ENCODE assay signal across 8 mouse cellular contexts in the genomic region with DNA sequence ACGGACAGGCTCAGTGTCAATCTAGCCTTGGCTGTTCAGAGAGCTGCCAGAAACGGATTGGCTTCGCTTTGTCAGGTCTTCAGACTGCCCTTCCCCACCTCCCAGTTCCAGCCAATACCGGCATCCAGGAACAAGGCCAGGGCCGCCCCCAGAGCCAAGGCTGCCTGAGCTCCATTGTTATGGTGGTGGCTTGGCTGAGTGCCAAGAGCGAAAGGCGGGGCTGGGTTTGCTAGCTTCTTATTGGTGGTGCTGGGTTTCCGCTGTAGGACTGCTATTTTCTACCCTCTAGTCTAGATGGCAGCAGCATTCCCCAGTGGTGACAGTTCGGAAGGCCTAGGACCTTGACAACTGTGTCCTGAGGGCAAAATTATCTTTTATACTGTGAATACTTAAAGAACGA. TPM values are rescaled to one million over a fixed set of nuclear protein-coding genes. Genes with fewer than 3 reads are reported as not detected.
DNase-seq lines count a peak whose midpoint lies in the region; ATAC-seq and TF ChIP-seq lines count a peak whose summit lies in the region.

A gene (minus strand): TSS at position 148 of the 400 bp plus-strand sequence.

- TF ChIP-seq CTCF in E14TG2a.4 (conservative IDR thresholded peaks at IDR 0.05; ENCODE audit: low read length), result no peak
- peak; percentile 56 for TF ChIP-seq CTCF in stomach, postnatal 0 days (IDR thresholded peaks at IDR 0.05; ENCODE audit: low read depth)

- no peak for TF ChIP-seq EP300 in stomach, postnatal 0 days (optimal IDR thresholded peaks at IDR 0.05)

- H3K9me3 ChIP-seq in E14TG2a.4 (ENCODE audit: low read length), result no peaks in the 10 kb centered on the region
- H3K9me3 ChIP-seq in forebrain, embryonic 14.5 days (replicated peaks; ENCODE audit: control insufficient read depth, low read length), result no peaks in the 10 kb centered on the region
- H3K9me3 ChIP-seq in liver, embryonic 15.5 days (replicated peaks), result no peaks in the 10 kb centered on the region
- no peaks in the 10 kb centered on the region for H3K9me3 ChIP-seq in neural tube, embryonic 12.5 days
- no peaks in the 10 kb centered on the region for H3K9me3 ChIP-seq in stomach, postnatal 0 days (ENCODE audit: control insufficient read depth, low read length)

- no peaks in the 10 kb centered on the region for H3K36me3 ChIP-seq in E14TG2a.4 (ENCODE audit: insufficient read depth, low read length)
- no peaks in the 10 kb centered on the region for H3K36me3 ChIP-seq in forebrain, embryonic 14.5 days (ENCODE audit: control insufficient read depth, insufficient read depth, low read length)
- H3K36me3 ChIP-seq in liver, embryonic 15.5 days (replicated peaks), result no peaks in the 10 kb centered on the region
- H3K36me3 ChIP-seq in neural tube, embryonic 12.5 days, result no peaks in the 10 kb centered on the region
- H3K36me3 ChIP-seq in stomach, postnatal 0 days (ENCODE audit: control insufficient read depth, insufficient read depth, low read length), result no peaks in the 10 kb centered on the region

- H3K27ac ChIP-seq in forebrain, embryonic 14.5 days (ENCODE audit: low read depth, low read length), result peak within 1 kb of the TSS; percentile 81
- H3K27ac ChIP-seq in liver, embryonic 15.5 days (replicated peaks), result peak within 1 kb of the TSS; percentile 55
- H3K27ac ChIP-seq in neural tube, embryonic 12.5 days, result peak within 1 kb of the TSS; percentile 60
- 0 out of 2 replicates have a peak within 1 kb of the TSS, but pooled peaks have one; percentile 18 for H3K27ac ChIP-seq in stomach, postnatal 0 days (replicated peaks)

- whole genome bisulfite sequencing in forebrain, embryonic 14.5 days, result 3% methylated on average over 10 of the region's 10 CpGs
- 8% methylated on average over 10 of the region's 10 CpGs for WGBS in liver, embryonic 15.5 days (ENCODE audit: insufficient replicate concordance)
- WGBS in neural tube, embryonic 12.5 days, result 5% methylated on average over 10 of the region's 10 CpGs
- WGBS in stomach, postnatal 0 days, result 6% methylated on average over 10 of the region's 10 CpGs

- intact Hi-C loops in heart, postnatal 10 days (cut with DNase I), result loop anchor here (5.0 kb wide), 1 partner anchor 216 kb away; a partner anchor contains a TSS

- peak; percentile 90 for DNase-seq in cerebellum, adult 11 months
- DNase-seq in forebrain, embryonic 14.5 days (ENCODE audit: low spot score), result peak; percentile 98
- peak; percentile 99 to 100 for DNase-seq in heart, postnatal 10 days
- peak; percentile 98 to 99 for DNase-seq in kidney, postnatal 4 days
- DNase-seq in stomach, postnatal 0 days (ENCODE audit: low spot score), result peak; percentile 98

- peak within 1 kb of the TSS; percentile 58 for H3K9ac ChIP-seq in forebrain, embryonic 14.5 days (ENCODE audit: low read length)
- H3K9ac ChIP-seq in liver, embryonic 15.5 days, result no peak within 1 kb of the TSS
- peak within 1 kb of the TSS; percentile 30; the same call in 1 of the 2 replicates for H3K9ac ChIP-seq in neural tube, embryonic 12.5 days
- 0 out of 2 replicates have a peak within 1 kb of the TSS, but pooled peaks have one; percentile 43 for H3K9ac ChIP-seq in stomach, postnatal 0 days (ENCODE audit: low read length)

- ATAC-seq in forebrain, embryonic 14.5 days, result peak; percentile 98
- peak; percentile 89 for ATAC-seq in liver, embryonic 15.5 days (ENCODE audit: insufficient read depth)
- peak; percentile 97 for ATAC-seq in neural tube, embryonic 12.5 days (ENCODE audit: low FRiP score, low read depth)
- ATAC-seq in stomach, postnatal 0 days (ENCODE audit: low FRiP score, low TSS enrichment), result peak; percentile 94

- H3K27me3 ChIP-seq in E14TG2a.4 (ENCODE audit: insufficient read depth, low read length), result peaks cover 3% of the 10 kb centered on the region; the same call in 1 of the 2 replicates
- H3K27me3 ChIP-seq in forebrain, embryonic 14.5 days (replicated peaks; ENCODE audit: control insufficient read depth, insufficient read depth, low read length), result no peaks in the 10 kb centered on the region
- H3K27me3 ChIP-seq in liver, embryonic 15.5 days, result no peaks in the 10 kb centered on the region
- H3K27me3 ChIP-seq in neural tube, embryonic 12.5 days (replicated peaks), result no peaks in the 10 kb centered on the region
- no peaks in the 10 kb centered on the region for H3K27me3 ChIP-seq in stomach, postnatal 0 days (ENCODE audit: control insufficient read depth, insufficient read depth, low read length)

- H3K4me1 ChIP-seq in E14TG2a.4 (replicated peaks; ENCODE audit: low read depth, low read length), result peaks cover 16% of the 10 kb centered on the region
- 0 out of 2 replicates have a peak, but pooled peaks cover 3% of the 10 kb centered on the region for H3K4me1 ChIP-seq in forebrain, embryonic 14.5 days (ENCODE audit: control insufficient read depth, insufficient read depth, low read length)
- peaks cover 9% of the 10 kb centered on the region; the same call in 1 of the 2 replicates for H3K4me1 ChIP-seq in liver, embryonic 15.5 days (replicated peaks)
- H3K4me1 ChIP-seq in neural tube, embryonic 12.5 days, result peaks cover 20% of the 10 kb centered on the region
- H3K4me1 ChIP-seq in stomach, postnatal 0 days (replicated peaks; ENCODE audit: control insufficient read depth, insufficient read depth), result no peaks in the 10 kb centered on the region

- H3K4me2 ChIP-seq in forebrain, embryonic 14.5 days (ENCODE audit: low read length), result peak within 1 kb of the TSS; percentile 49
- peak within 1 kb of the TSS; percentile 53 for H3K4me2 ChIP-seq in liver, embryonic 15.5 days
- peak within 1 kb of the TSS; percentile 60 for H3K4me2 ChIP-seq in neural tube, embryonic 12.5 days (replicated peaks)
- peak within 1 kb of the TSS; percentile 50 for H3K4me2 ChIP-seq in stomach, postnatal 0 days (replicated peaks; ENCODE audit: low read depth)

- 0 out of 2 replicates have a peak within 1 kb of the TSS, but pooled peaks have one; percentile 26 for H3K4me3 ChIP-seq in E14TG2a.4 (replicated peaks; ENCODE audit: low read length)
- H3K4me3 ChIP-seq in forebrain, embryonic 14.5 days (ENCODE audit: low read depth, low read length), result peak within 1 kb of the TSS; percentile 29
- H3K4me3 ChIP-seq in liver, embryonic 15.5 days (replicated peaks), result peak within 1 kb of the TSS; percentile 35
- peak within 1 kb of the TSS; percentile 24; the same call in 1 of the 2 replicates for H3K4me3 ChIP-seq in neural tube, embryonic 12.5 days
- H3K4me3 ChIP-seq in stomach, postnatal 0 days (ENCODE audit: low read depth, low read length), result peak within 1 kb of the TSS; percentile 27

RNA-seq across cellular contexts. Expression of the gene that starts here (rescaled TPM):
- 92.7 and 102 TPM in 2 replicates for polyA plus RNA-seq in forebrain, embryonic 14.5 days (2014; fragmentation: Nextera tagmentation; extraction: Ambion mirVana)
- total RNA-seq in heart, postnatal 10 days (2021), result 10 to 100 TPM; 17.3 to 19.7 TPM
- polyA plus RNA-seq in liver, embryonic 15.5 days (2015; fragmentation: Nextera tagmentation; extraction: Ambion mirVana), result 28.8 and 38.6 TPM in 2 replicates
- polyA plus RNA-seq in neural tube, embryonic 12.5 days (2016; fragmentation: Nextera tagmentation; extraction: Ambion mirVana), result 76.8 and 79.0 TPM in 2 replicates
- polyA plus RNA-seq in stomach, postnatal 0 days (2015; fragmentation: Nextera tagmentation; extraction: Ambion mirVana), result 12.4 and 15.9 TPM in 2 replicates

Comparison
In these comparisons a context has a peak if more than half of its experiments do, and no peak if none do; other contexts are left out.
1. Peak in every context shown above with its lines: DNase-seq, ATAC-seq, H3K4me3 ChIP-seq and H3K27ac ChIP-seq.
2. H3K27ac ChIP-seq: peak in every context shown above with its lines; median percentile 81 in forebrain, embryonic 14.5 days; 60 in neural tube, embryonic 12.5 days; 55 in liver, embryonic 15.5 days; 18 in stomach, postnatal 0 days.